Mouse (Mus musculus): ENCODE data around the gene Cd47.

Cd47 gene

GRCm38 (mm10) chr16:49799597-49800561 is at the start of gene Cd47:
Cd47 (plus strand) TSS chr16:49800533.
- DNase-seq, result peak; percentile 62

GRCm38 (mm10) chr16:49752906-49753305 is 47.4 kb upstream of the Cd47 start:
- DNase-seq, result no peak

- DNase-seq, result no peak
These were observed 47.0 kb upstream of the Cd47 start for GRCm38 (mm10) chr16:49753318-49753717.

GRCm38 (mm10) chr16:49760517-49761203 is 39.7 kb upstream of the Cd47 start:
- DNase-seq, result no peak

GRCm38 (mm10) chr16:49761981-49762380 is 38.4 kb upstream of the Cd47 start:
- DNase-seq, result no peak

GRCm38 (mm10) chr16:49766326-49766725 is 34.0 kb upstream of the Cd47 start:
- peak; percentile 55 for DNase-seq

GRCm38 (mm10) chr16:49768491-49769031 is 31.8 kb upstream of the Cd47 start:
- DNase-seq, result no peak

GRCm38 (mm10) chr16:49769831-49770261 is 30.5 kb upstream of the Cd47 start:
- DNase-seq, result no peak

- DNase-seq, result no peak
These were observed 29.8 kb upstream of the Cd47 start for GRCm38 (mm10) chr16:49770320-49771189.

- DNase-seq, result no peak
These were observed 28.5 kb upstream of the Cd47 start for GRCm38 (mm10) chr16:49771609-49772396.

- DNase-seq, result no peak
These were observed 27.8 kb upstream of the Cd47 start for GRCm38 (mm10) chr16:49772576-49772975.

- no peak for DNase-seq
These were observed 27.3 kb upstream of the Cd47 start for GRCm38 (mm10) chr16:49773068-49773467.

GRCm38 (mm10) chr16:49774059-49775001 is 26.0 kb upstream of the Cd47 start:
- DNase-seq, result no peak

- DNase-seq, result no peak
These were observed 25.0 kb upstream of the Cd47 start for GRCm38 (mm10) chr16:49775002-49775966.

GRCm38 (mm10) chr16:49776981-49777380 is 23.4 kb upstream of the Cd47 start:
- DNase-seq, result no peak

GRCm38 (mm10) chr16:49781556-49782156 is 18.7 kb upstream of the Cd47 start:
- no peak for DNase-seq

GRCm38 (mm10) chr16:49783369-49783768 is 17.0 kb upstream of the Cd47 start:
- no peak for DNase-seq

- no peak for DNase-seq
These were observed 14.2 kb upstream of the Cd47 start for GRCm38 (mm10) chr16:49786116-49786515.

GRCm38 (mm10) chr16:49787714-49788113 is 12.6 kb upstream of the Cd47 start:
- no peak for DNase-seq

Data from kidney, adult 9 months (tissue).